Mouse (Mus musculus) heart, adult 2 months (tissue): ENCODE results near the gene Sipa1l1. TPM values are rescaled to one million over a fixed set of nuclear protein-coding genes. Genes with fewer than 3 reads are reported as not detected.
"Not testable (repeated sequence)": the region's sequence is repeated elsewhere in the genome, so short reads cannot be mapped to it uniquely, and the experiment has no call there.

Source experiments
- DNase-seq, 2 experiments: peaks; one replicate each; pipeline ENCODE4 v3.0.0; 2021
- H3K27ac ChIP-seq: fragments of 200-600 bp; 2 replicates; pipeline ENCODE4 v1.8.1; 2022
- H3K27me3 ChIP-seq: fragments of 200-500 bp; 2 replicates; pipeline ENCODE4 v1.6.1; 2012; ENCODE audit warnings: mild to moderate bottlenecking, low read length, inconsistent platforms, mixed read lengths; ENCODE audit not compliant: control insufficient read depth, insufficient read depth
- H3K36me3 ChIP-seq: fragments of 200-500 bp; 2 replicates; pipeline ENCODE4 v1.6.1; 2012; ENCODE audit warnings: low read length, inconsistent platforms; ENCODE audit not compliant: control insufficient read depth, insufficient read depth
- H3K4me1 ChIP-seq: fragments of 200-500 bp; 2 replicates; pipeline ENCODE4 v1.6.1; 2011; ENCODE audit warnings: low read length; ENCODE audit not compliant: control insufficient read depth, insufficient read depth
- H3K4me3 ChIP-seq: fragments of 200-600 bp; 2 replicates; pipeline ENCODE4 v1.8.1; 2022
- H3K79me2 ChIP-seq: fragments of 200-500 bp; replicated peaks from 2 replicates; pipeline ENCODE4 v1.6.1; 2012; ENCODE audit warnings: mild to moderate bottlenecking, inconsistent platforms, low read length, moderate library complexity, mixed read lengths; ENCODE audit not compliant: control insufficient read depth, insufficient read depth
- H3K9ac ChIP-seq: fragments of 200-500 bp; 2 replicates; pipeline ENCODE4 v1.6.1; 2012; ENCODE audit warnings: low read depth, mild to moderate bottlenecking, control low read depth, inconsistent platforms, low read length, mixed read lengths
- CTCF ChIP-seq: fragments of 200-600 bp; IDR thresholded peaks from 2 replicates; pipeline ENCODE4 v1.8.1; 2022; ENCODE audit warnings: antibody characterized with exemption, mild to moderate bottlenecking, moderate library complexity
- EP300 ChIP-seq: fragments of 200-500 bp; IDR thresholded peaks from 2 replicates; pipeline ENCODE4 v1.6.1; 2011; ENCODE audit warnings: low read depth, low read length, control low read depth; ENCODE audit not compliant: insufficient read depth
- POLR2A ChIP-seq: fragments of 200-500 bp; IDR thresholded peaks from 2 replicates; pipeline ENCODE4 v1.6.1; 2011; ENCODE audit warnings: mild to moderate bottlenecking, low read depth, low read length, control low read depth; ENCODE audit not compliant: insufficient read depth
- WGBS: fragments of 180-500 bp; shearing (Covaris S2); methylation state at CpG from one replicate; pipeline ENCODE4 v1.1.7; 2018; 5-methylcytosine and 5-hydroxymethylcytosine counted together
- intact Hi-C: fragments of 180-260 bp; cut with DNase I; formaldehyde crosslinking; loops from one replicate; pipeline ENCODE4 v1.15.1; 2025
- polyA plus RNA-seq: library from polyadenylated mRNA; depleted of rRNA; stranded (reverse); fragments of >200 nt; gene quantifications from 2 replicates; pipeline ENCODE4 v1.2.3, GENCODE M21; 2012
- total RNA-seq, 2 experiments: library from RNA; stranded (reverse); gene quantifications; 2 replicates each; pipeline ENCODE4 v1.2.3; 2021

The Sipa1l1 gene
- total and polyA plus RNA-seq, 3 experiments = 6.9 to 9.1 (median 8.4) TPM

DNA sequence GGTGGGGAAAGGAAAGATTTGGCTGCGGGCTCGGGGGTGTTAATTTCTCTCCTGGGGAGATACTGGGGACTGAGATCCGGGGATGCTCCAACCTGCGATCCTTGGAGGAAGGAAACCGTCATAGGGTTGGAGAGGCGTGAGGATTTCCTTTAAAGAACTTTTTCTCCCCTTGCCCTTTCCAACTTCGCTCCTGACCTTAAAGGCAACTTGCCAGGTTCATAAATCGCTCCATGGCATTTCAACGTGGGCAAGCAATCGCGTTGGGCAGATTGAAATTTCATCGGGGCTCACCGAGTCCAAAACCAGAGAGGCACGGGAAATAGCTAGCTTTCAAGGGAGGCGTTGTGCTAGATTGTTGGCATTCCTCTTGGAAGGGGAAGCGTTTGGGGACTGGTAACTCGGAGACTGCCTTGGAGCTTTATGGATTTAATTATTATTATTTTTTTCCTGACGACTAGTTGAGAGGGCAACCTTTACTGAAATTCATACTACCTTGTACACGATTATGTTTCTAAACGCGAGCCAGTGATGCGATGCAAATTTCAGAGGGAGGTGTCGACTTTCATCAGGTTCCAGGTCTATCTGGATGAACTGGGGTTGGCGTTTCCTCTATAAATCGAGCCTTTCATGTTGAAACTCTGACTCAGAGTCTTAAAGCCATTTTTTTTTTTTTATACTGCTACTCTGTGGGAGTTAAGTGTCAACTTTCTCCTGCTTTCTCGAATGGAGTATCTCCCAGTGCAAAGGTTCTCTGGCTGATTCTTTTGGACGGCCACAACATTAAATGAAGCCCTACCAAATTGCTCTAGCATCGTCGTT, 1.6 kb downstream of the Sipa1l1 start:
- TF ChIP-seq EP300 (no peak), POLR2A (no peak), CTCF (no peak)
- peak in 1 of 2 experiments; percentile 10 for DNase-seq
- intact Hi-C loops = loop anchor here (5.0 kb wide), 2 partner anchors 302 to 1317 kb away; partner anchors contain the start of gene Dpf3
- no peaks in the 10 kb centered on the region for H3K36me3 ChIP-seq
- H3K27ac ChIP-seq = peak overlapping the region; percentile 86
- peak overlapping the region; percentile 95 for H3K4me3 ChIP-seq
- H3K79me2 ChIP-seq = peaks cover 2% of the 10 kb centered on the region
- 6% methylated on average over 29 of the region's 29 CpGs for WGBS
- no peaks in the 10 kb centered on the region for H3K27me3 ChIP-seq
- H3K9ac ChIP-seq = peak overlapping the region; percentile 56
- no peaks in the 10 kb centered on the region; the same call in none of the 2 replicates for H3K4me1 ChIP-seq

DNA sequence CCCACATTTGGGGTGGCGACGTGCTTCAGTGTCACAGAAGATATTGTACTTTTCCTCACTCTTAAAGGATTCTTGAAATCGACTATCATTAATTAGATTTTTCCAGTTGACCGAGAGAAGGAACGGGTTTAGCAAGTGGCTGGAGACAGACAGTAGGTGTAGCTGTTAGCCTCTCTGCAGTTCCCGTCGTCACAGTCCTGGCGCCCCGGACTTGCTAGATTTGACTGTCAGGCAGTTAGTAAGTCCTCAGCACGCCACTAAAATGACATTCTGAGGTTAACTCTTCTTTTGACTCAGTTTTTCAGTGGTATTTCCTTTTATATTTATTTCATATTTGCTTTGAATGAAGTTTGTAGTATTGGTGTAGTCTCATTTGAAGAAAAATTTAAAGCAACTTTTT, 2.5 kb downstream of the Sipa1l1 start:
- intact Hi-C loops = loop anchor here (5.0 kb wide), 2 partner anchors 301 to 1316 kb away; partner anchors contain the start of gene Dpf3
- H3K9ac ChIP-seq = no peak overlapping the region
- no peaks in the 10 kb centered on the region; the same call in none of the 2 replicates for H3K4me1 ChIP-seq
- no peaks in the 10 kb centered on the region for H3K27me3 ChIP-seq
- peak overlapping the region; percentile 11; the same call in 1 of the 2 replicates for H3K4me3 ChIP-seq
- WGBS = 49% methylated on average over 10 of the region's 10 CpGs
- peaks cover 2% of the 10 kb centered on the region for H3K79me2 ChIP-seq
- DNase-seq = peak; percentile 27 to 41
- no peak overlapping the region for H3K27ac ChIP-seq
- TF ChIP-seq POLR2A = no peak
- TF ChIP-seq EP300 = 0 out of 2 replicates have a peak, but pooled peaks have one; percentile 22
- peak; percentile 66 for TF ChIP-seq CTCF
- no peaks in the 10 kb centered on the region for H3K36me3 ChIP-seq

DNA sequence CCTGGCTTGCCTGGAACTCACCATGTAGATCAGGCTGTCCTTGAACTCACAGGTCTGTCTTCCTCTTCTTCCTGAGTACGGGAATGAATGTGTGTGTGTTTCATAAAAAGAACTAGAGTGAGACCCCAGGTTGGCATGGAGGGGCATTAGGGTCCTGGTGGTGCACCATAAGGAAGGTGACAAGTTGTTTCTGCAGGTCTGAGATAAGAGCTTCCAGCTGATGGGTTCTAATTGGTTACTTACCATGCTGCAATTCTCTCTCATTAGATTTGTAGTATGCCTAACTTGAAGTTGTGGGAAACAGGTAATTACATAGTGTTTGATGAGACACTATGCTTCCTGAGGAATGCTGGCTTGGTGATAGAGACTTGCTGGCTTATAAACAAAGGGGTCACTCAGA, 4.5 kb downstream of the Sipa1l1 start:
- no peak overlapping the region for H3K4me3 ChIP-seq
- peaks cover 2% of the 10 kb centered on the region for H3K79me2 ChIP-seq
- 93% methylated on average over 1 of the region's 1 CpGs for WGBS
- no peaks in the 10 kb centered on the region for H3K27me3 ChIP-seq
- TF ChIP-seq POLR2A (no peak), CTCF (no peak), EP300 (no peak)
- intact Hi-C loops = loop anchor here (5.0 kb wide), 2 partner anchors 299 to 1314 kb away; partner anchors contain the start of gene Dpf3
- H3K27ac ChIP-seq = no peak overlapping the region
- H3K9ac ChIP-seq = no peak overlapping the region
- peak in 1 of 2 experiments; percentile 6 for DNase-seq
- H3K4me1 ChIP-seq = no peaks in the 10 kb centered on the region; the same call in none of the 2 replicates
- no peaks in the 10 kb centered on the region for H3K36me3 ChIP-seq

DNA sequence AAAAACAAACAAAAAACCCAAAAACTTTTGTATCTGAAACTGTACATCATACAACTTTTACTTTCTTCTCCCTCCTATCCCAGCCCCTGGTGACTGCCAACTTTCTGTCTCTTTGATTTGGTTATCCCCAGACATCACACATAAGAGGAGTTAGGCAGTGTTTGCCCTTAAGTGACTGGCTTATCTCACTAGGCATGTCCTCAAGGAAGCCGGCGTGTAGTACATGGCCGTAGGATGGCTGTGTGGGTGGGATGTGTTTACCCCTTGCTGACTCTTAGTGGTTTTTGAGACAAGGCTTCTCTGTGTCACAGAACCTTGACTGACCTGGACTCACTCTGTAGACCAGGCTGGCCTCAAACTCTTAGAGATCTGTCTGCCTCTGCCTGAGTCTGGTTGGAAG, 6.6 kb downstream of the Sipa1l1 start:
- Histone ChIP-seq H3K27me3 (no peaks in the 10 kb centered on the region), H3K36me3 (no peaks in the 10 kb centered on the region), H3K79me2 (peaks cover 2% of the 10 kb centered on the region), H3K4me3 (no peak overlapping the region), H3K27ac (no peak overlapping the region), H3K4me1 (no peaks in the 10 kb centered on the region; the same call in none of the 2 replicates), H3K9ac (no peak overlapping the region)
- TF ChIP-seq POLR2A (no peak), EP300 (no peak), CTCF (no peak)
- intact Hi-C loops = no loop called here
- WGBS = 44% methylated on average over 3 of the region's 3 CpGs
- peak in 1 of 2 experiments; percentile 5 for DNase-seq

DNA sequence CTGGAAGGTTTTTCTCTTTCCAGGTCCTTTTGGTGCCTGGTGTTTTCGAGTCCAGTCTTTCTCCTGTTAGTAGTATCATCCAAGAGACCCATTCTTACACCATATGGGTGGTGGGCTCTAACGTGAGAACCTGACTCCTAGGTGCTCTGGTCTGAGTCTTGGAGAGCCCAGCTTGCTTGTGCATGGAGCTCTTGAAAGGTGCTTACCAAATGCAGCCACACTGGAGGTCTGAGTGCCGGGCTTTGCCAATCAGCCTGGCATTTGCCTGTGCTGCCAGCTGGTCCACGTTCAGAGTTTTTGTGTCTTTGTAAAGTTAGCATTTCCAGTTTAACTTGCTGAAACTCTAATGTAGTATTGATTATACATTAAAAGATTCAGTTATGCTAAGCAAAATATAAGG, 9.5 kb downstream of the Sipa1l1 start:
- TF ChIP-seq POLR2A (no peak), CTCF (no peak), EP300 (no peak)
- Histone ChIP-seq H3K36me3 (no peaks in the 10 kb centered on the region), H3K27me3 (no peaks in the 10 kb centered on the region), H3K9ac (no peak overlapping the region), H3K4me3 (no peak overlapping the region), H3K27ac (no peak overlapping the region), H3K4me1 (no peaks in the 10 kb centered on the region), H3K79me2 (peaks cover 2% of the 10 kb centered on the region)
- 85% methylated on average over 4 of the region's 4 CpGs for WGBS
- intact Hi-C loops = no loop called here
- peak in 1 of 2 experiments; percentile 5 for DNase-seq

DNA sequence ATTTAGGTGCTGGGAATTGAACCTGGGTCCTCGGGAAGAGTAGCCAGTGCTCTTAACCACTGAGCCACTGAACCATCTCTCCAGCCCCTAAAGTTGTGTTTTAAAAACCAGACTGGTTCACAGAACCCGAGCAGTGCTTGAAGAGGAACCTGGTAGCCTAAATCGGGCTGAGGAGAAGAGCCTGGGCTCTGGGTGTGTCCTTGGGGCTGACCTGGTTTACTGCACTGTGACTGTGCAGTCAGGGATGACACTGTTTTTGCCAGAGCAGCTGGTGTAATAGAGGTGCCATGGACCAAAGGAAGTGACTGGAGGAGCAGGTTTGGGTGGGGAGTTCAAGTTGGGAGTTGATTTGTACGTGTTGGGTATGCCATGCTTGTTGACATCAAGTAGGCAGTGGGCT, 10.5 kb downstream of the Sipa1l1 start:
- no peak overlapping the region for H3K27ac ChIP-seq
- H3K4me3 ChIP-seq = no peak overlapping the region
- no peak overlapping the region for H3K9ac ChIP-seq
- no peaks in the 10 kb centered on the region for H3K4me1 ChIP-seq
- H3K36me3 ChIP-seq = no peaks in the 10 kb centered on the region
- DNase-seq = peak in 1 of 2 experiments; percentile 14
- no peak for TF ChIP-seq CTCF
- 92% methylated on average over 4 of the region's 4 CpGs for WGBS
- intact Hi-C loops = no loop called here
- H3K27me3 ChIP-seq = no peaks in the 10 kb centered on the region
- peaks cover 2% of the 10 kb centered on the region for H3K79me2 ChIP-seq

DNA sequence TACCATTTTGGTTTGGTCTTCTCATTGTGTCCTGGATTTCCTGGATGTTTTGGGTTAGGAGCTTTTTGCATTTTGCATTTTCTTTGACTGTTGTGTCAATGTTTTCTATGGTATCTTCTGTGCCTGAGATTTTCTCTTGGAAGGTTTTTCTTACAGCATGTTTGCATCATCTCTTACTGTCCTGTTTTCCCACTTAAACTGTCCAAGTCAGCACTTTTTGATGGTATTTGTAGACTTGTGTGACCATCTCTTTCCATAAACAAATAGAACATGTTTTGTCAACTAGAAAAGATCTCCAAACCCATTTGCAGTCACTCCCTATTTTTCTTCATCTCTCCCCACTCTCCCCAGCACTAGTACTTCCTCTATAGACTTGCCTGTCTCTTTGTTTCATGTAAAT, 17.0 kb downstream of the Sipa1l1 start:
- H3K27ac ChIP-seq, H3K4me3 ChIP-seq, DNase-seq, H3K9ac ChIP-seq, H3K79me2 ChIP-seq, intact Hi-C loops, H3K36me3 ChIP-seq, H3K27me3 ChIP-seq: not testable (repeated sequence)
- peaks cover 10% of the 10 kb centered on the region for H3K4me1 ChIP-seq
